Comparison of ENCODE assay signal across 16 mouse cellular contexts in the genomic region with DNA sequence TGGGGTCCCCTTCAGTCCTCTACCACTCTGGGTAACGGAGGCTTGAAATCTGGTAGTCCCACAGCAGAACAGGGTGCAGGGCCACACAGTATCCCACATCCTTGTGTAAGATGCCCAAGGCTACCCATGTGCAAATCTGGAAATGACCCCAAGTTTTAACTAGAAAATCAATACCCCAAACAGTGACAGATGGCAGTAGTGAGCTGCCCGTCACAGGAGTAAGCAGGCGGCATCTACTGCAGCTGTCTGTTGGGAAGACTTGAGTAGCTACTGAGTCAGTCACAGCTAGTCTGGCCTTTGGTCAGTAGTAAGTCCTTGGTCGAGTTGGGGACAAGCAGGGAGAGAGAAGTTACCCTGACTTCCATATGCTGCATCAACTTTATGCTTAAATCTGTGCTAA. TPM values are rescaled to one million over a fixed set of nuclear protein-coding genes. Genes with fewer than 3 reads are reported as not detected.
DNase-seq lines count a peak whose midpoint lies in the region; TF ChIP-seq lines count a peak whose summit lies in the region.
"Had no signal": no experiment of that assay in that cellular context is flagged by ENCODE, and none has a peak within 500 bp of the region (broad histone marks: within the 10 kb centered on the region; RNA-seq: fewer than 3 reads in every experiment).

No protein-coding gene starts in this region.

- H3K4me3 ChIP-seq in layer of hippocampus, adult 2 months, result no peak overlapping the region
- H3K4me3 ChIP-seq: forebrain, embryonic 13.5 days; heart, embryonic 10.5 days; liver, embryonic 13.5 days had no signal

- DNase-seq in cerebellum, postnatal 10 days, result peak; percentile 46 to 58
- DNase-seq in cerebellum, postnatal 36 days, result no peak
- DNase-seq in layer of hippocampus, adult 2 months (ENCODE audit: low spot score in 2 of 2), result no peak
- DNase-seq in layer of hippocampus, adult 9-11 months, result no peak
- DNase-seq in A20 (ENCODE audit: low read depth, low spot score) (peak; percentile 22), adipocyte (ENCODE audit: low spot score) (peak; percentile 15)
- no peak for DNase-seq in frontal cortex, postnatal 14 days (ENCODE audit: low spot score in 2 of 2)
- no peak for DNase-seq in layer of hippocampus, postnatal 10 days (ENCODE audit: low spot score in 2 of 2)
- DNase-seq: adrenal gland, adult 8-10 months; gastrocnemius, postnatal 10 days; kidney, postnatal 36 days; liver, embryonic 13.5 days; thymus, postnatal 4 days had no signal

- H3K27ac ChIP-seq in layer of hippocampus, adult 2 months, result no peak overlapping the region
- H3K27ac ChIP-seq: heart, embryonic 10.5 days; liver, embryonic 13.5 days; macrophage had no signal

- TF ChIP-seq CTCF in layer of hippocampus, adult 2 months (conservative IDR thresholded peaks at IDR 0.05), result peak; percentile 70

RNA-seq across cellular contexts. Expression of a gene that starts 34.9 kb away (rescaled TPM):
- total RNA-seq in layer of hippocampus, adult 2 months (2021), result 10 to 100 TPM; 18.9 to 23.3 TPM
- 10 to 100 TPM; 17.6 to 30.9 TPM for total RNA-seq in layer of hippocampus, postnatal 10 days (2021)

Comparison
In these comparisons a context has a peak if more than half of its experiments do, and no peak if none do; other contexts are left out.
1. DNase-seq: peak in cerebellum, postnatal 10 days (2 of 2), A20 (single experiment) and adipocyte (single experiment); none in cerebellum, postnatal 36 days (0 of 2), layer of hippocampus, adult 2 months (0 of 2), layer of hippocampus, adult 9-11 months (single experiment), frontal cortex, postnatal 14 days (0 of 2) and layer of hippocampus, postnatal 10 days (0 of 2).